Mouse (Mus musculus): ENCODE measurements around the gene Smad3.

Smad3 gene

DNA sequence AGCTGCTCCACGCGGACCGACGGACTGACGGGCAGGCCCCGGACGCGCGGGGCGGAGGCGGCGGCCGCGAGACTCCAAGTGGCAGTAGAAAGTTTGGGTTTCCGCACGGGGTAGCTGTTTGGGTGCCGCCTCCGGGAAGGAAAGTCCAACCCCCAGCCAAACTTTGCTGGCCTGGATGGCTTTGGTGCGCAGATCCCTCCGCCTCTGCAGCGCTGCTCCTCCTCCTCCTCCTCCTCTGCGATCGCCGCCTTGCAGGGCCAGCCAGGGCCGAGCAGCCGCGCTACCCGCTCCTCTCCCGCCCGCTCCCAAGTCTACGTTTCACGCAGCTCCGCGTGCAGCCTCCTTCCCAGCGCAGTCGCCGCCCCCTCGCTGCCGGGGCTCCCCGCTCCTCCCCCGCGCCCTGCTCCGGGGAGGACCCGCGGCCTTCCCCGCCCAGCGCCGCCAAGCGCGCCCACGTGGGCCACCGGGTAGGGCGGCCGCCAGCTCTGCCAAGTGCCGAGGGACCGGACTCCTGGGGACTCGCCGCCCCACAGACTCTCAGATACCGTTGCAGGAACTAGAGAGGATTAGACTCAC, at the start of gene Smad3:
Smad3 (minus strand) TSS at position 130 of the 576 bp plus-strand sequence.
- peak; percentile 95 for DNase-seq (ENCODE audit: low spot score)

DNA sequence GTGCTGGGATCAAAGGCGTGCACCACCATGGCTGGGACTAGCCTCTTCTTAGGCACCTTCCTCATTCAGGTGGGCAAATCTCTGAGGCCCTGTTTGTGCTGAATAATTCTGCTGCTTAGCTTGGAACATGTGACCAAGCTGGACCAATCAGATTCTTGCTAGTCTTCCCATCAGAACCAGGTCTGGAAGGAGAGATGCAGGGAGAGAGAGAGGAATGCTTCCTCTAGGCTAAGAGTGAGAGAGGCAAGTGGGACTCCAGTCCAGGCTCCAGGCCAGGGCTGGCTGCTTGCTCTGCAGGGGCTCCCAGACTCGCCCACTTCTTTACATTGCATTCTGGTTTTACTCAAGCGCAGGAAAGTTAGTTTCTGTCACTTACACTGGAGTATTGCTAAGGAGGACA, 47.1 kb upstream of the Smad3 start:
- DNase-seq (ENCODE audit: low spot score), result no peak

DNA sequence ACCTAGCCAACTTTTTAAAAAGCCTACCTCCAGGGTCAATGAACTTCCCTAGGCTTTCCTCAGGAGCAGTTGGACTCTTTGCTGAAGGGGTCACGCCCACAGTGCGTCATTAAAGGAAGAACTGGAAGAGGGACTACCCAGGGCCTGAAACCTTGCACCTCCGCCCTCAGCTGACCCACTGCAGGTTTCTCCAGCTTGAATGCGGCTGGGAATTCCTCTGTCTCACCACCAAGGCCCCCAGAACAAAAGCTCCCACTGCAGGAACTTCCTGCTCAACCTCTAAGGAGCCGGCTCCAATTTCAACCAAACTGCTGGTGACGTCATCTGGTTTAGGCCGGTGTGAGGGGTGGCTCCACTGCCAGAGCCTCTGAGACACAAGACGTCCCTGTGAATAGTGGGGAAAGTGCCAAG, 45.4 kb upstream of the Smad3 start:
- peak; percentile 46 for DNase-seq (ENCODE audit: low spot score)

DNA sequence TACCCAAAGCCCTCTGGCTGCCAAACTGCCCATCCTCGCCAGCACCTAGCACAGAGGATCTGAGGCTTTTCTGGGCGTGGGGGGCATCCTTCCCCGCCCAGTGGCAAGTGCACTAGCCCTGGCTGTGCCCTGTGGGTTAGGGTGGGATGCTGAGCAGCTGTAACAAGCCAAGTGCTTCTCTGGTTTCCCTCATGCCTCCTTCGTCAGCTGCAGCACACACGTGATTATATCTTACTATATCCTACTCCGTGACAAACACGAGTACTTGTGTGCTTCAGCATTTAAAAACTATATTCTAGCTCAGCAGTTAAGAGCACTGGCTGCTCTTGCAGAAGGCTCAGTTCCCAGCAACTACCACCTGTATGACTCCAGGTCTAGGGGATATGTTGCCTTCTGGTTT, 44.7 kb upstream of the Smad3 start:
- no peak for DNase-seq (ENCODE audit: low spot score)

DNA sequence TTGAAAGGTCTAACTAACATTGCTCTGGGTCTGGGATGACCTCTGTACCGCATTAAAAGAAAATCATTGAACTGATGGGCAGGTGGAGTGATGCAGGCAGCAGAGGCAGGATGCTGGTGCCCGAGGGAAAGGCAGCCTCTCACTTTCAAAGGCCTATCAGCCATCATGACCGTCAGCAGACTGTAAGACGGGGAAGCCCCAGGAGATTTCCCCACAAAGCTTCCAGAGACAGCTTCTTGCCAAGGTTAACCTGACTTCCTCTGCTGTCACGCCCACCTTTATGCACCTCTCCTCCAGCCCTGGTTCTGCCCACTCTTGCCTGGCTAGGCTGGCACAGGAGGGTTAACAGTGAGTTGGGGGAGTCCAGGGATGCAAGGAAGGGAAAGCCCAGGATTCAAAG, 44.3 kb upstream of the Smad3 start:
- no peak for DNase-seq (ENCODE audit: low spot score)

DNA sequence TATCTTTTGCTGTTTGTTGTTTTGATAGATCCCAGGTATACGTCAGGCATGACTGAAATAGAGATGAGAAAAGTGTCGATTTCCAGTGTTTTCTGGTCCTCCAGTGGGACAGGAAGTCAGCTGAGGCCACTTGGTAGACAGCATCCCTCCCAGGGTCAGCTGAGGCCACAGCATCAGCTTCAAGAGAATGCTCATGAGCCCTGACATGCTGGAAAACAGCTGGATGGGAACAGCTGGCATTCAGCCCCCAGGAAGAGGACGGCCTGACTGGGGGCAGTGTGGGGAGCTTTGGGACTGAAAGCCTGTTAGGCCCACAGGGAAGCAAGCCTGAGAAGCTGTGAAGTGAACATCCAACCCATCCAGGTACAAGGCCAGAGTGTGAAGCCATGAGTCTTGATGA, 38.6 kb upstream of the Smad3 start:
- DNase-seq (ENCODE audit: low spot score), result no peak

DNA sequence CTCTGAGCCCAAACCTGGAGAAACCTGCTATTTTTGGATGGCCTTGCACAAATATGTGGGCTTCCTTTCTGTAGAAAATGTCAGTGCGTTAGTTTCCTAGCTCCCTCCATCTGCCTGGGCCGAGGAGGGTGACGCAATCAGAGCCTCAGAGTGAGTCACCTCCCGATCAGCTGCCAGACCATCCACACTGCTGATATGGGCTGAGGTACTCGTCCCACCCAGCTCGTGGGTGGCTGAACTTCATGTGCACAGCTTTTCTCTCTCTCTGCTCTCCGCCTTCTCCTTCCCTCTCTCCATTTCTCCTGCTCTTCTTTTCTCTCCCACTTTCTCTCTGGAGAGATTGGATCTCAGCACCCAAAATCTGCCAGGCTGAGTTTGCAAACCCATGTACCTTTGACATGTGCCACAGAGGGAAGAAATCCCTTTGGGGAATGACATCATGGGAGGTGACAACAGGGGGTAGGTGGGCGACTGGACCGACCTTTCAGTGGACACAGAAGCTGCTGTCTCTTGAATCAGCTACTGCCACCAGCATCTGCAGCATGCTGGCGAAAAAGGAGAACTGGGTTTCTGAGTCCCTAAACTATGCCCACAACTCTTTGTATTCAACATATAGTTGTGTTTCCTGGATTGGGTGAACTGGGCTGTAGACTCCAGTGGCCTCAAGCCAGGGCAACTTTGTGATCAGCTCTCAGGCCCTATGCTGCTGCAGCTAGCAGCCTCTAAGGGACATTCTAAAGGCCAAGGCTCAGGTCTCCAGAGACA, 36.1 kb upstream of the Smad3 start:
- peak; percentile 50 for DNase-seq (ENCODE audit: low spot score)

DNA sequence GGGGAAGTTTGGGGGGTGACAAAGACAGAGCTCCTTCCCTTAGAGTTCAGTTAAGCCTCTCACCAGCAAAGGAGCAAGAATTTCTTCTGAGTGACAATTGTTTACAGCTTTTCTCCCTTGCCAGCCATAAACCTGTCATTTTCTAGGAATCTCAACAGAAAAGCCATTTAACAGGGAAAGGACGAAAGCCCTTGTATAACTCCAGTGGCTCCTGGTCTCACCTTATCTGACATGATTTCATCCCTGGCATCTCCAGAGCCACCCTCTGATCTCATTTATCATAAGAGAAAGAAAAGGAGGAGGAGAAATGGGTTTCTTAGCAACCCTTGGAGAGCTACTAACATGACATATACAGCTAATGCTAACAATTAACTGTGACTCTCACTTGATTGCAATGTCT, 33.9 kb upstream of the Smad3 start:
- DNase-seq (ENCODE audit: low spot score), result no peak

DNA sequence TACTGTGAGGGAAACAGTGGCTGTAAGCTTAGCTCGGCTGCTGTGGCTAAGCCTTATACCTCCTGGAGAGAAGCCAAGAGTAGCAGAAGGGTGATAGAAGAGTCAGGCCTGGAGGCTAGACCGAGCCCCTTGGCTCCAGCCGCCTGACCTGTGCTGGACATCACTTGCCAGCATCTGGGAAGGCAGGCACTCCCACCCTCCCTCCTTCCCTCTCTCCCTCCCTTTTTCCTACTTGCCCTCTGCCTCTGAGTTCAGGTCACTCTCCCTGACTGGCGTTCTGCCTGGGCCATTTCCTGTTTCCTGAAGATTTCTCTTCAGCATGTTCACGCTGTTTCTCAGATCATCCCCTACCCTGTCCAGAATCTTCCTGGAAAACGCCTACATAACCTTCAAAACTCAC, 33.5 kb upstream of the Smad3 start:
- DNase-seq (ENCODE audit: low spot score), result peak; percentile 40

DNA sequence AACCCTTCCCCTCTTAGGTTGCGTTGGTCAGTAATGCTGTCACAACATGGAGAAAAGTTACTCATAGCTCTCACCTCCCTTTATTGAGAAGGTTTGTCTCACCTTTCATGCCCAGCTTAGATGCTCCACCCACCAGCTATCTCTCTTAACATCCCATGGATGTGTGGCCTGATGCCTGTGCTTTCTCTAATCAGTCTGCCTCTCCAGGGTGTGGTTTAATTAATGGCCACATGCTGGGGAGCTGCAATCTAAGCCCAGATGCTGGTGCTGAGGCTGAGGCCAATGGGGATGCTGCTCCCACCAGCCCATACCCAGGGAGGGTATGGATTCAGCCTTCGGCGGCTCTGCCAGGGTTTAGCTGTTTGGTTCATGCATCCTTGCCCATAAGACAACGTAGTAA, 32.4 kb upstream of the Smad3 start:
- no peak for DNase-seq (ENCODE audit: low spot score)

DNA sequence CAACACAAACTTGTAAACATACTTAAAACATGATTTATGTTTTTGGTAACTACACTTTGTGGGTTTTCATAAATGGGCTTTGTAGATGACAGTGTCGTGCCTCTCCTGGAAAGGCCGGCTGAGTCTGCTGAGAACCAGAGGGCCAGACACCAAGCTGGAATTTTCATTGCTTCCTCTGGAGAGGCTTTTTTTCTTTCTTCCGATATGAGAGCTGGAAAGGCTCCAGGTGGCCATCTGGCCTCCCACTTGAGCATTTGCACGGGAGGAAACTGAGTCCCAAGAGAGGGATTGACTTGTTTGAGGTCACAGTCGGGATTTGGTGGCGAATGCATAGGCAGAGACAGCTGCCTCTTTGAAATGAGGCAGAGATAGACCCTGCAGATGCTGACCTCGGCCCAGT, 31.6 kb upstream of the Smad3 start:
- DNase-seq (ENCODE audit: low spot score), result no peak

DNA sequence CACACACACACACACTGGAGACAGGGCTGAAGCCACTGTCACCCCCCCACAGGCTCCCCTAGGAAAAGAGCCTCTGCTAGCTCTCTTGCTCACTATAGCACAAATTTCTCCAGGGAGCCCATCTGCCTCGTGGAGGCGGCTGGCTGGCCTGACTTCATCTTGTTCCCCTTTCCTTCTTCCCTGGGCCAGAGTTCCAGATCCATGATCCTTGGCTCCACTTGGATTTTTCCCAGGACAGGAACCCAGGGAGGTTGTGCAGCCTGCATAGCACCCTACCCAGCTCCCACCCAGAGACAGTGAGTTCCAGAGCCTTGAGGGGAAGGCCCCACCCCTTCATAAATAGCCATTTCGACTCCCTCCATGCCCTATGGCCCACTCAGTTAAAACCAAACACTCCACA, 29.8 kb upstream of the Smad3 start:
- DNase-seq (ENCODE audit: low spot score), result no peak

DNA sequence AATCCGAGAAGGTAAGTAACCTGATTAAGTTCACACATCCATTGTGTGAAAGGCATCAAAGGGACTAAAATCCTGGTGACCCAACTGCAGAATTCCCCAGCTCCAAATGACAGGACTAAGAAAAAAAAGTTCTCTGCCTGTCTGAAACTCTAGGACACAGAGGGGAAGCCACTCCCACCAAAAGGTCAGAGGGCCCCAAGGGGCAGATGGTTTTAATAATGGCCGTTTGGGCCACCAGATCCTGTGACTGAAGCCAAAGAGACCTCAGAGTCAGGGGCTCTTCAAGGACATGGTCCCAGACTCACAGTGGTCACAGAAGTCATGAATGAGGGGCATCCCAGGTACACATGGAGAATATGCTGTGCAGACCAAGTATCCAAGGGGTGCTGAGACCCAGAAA, 29.3 kb upstream of the Smad3 start:
- peak; percentile 14 for DNase-seq (ENCODE audit: low spot score)

DNA sequence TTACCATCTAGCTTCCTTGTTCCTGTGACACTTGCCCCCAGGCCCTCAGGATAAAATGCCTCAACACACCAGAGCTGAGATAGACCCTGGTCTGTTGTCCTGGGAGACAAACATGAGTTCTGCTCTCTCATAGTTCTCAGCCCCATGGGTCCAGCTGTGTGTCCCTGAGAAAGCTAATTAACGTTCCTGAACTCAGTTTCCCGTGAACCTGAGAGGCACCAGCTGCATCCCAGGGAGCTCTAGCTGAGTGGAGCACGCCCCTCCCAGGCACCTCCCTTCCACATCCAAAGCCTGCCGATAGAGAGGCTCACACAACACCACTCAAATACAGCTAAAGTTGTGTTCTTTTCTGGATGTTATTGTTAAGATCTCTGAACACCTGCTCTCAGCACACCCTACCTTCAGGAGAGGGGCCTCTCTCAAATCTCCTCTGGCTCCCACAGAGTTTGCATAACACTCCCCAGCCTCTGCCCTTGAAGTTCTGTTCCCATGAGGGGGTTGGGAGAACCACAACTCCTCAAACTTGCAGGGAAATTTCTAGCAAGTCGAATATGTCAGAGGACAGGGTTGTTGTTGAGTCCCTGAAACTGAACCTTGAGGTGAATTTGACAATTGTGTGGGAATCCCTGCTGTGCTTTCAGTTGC, 28.4 kb upstream of the Smad3 start:
- DNase-seq (ENCODE audit: low spot score), result no peak

DNA sequence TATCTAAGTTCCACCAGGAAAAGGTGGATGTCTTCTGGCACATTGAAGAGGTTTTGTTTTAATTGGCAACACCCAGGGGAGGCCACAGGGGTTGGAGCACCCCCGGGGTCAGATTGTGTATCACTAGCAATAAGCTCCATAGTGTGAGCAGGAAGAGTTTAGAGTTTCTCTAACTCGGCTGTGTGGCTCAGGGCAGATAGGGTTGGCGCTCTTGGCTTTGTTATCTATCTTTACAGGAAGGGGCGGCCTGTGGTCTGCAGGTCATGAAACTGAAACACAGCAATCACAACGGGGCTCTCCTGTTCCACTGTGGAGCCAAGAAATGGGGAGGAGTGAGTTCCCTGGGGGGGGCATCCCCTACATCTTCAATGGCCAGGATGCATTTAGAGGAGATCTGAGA, 27.7 kb upstream of the Smad3 start:
- no peak for DNase-seq (ENCODE audit: low spot score)

DNA sequence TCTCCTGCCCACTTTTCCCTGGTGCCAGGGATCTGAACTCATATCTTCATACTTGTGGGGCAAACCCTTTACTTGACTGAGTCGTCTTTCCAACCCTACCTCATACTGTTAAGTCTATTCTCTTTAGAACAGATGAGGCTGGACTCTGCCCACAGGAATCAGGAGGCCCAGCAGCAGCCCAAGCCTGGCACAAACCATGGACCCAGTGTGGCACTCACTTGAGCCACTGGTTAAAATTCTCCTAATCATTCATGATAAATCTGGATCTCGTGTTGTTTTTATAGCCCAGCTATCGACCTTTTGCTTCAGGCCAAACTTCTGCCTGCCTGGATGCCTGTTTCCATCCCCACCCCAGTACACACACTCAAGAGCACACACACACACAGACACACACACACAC, 26.8 kb upstream of the Smad3 start:
- DNase-seq (ENCODE audit: low spot score), result no peak

DNA sequence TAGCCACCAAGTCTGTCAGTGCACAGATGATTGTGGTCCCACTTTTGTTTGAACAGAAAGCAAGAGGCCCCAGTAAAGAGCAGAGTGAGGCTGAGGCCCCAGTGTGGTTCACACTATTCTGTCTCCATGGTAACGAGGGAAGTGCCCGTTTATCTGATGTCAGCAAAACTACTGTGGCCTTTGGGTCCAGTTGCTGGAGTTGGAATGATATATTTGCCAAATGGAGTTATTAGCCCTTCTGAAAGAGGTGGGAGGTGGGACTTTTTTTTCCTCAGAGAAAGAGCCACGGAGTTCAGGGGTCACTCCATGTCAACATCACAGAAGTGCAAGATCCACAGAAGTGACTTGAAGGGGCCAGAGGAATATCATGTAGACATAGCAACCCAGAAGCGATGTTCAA, 24.9 kb upstream of the Smad3 start:
- peak; percentile 61 for DNase-seq (ENCODE audit: low spot score)

DNA sequence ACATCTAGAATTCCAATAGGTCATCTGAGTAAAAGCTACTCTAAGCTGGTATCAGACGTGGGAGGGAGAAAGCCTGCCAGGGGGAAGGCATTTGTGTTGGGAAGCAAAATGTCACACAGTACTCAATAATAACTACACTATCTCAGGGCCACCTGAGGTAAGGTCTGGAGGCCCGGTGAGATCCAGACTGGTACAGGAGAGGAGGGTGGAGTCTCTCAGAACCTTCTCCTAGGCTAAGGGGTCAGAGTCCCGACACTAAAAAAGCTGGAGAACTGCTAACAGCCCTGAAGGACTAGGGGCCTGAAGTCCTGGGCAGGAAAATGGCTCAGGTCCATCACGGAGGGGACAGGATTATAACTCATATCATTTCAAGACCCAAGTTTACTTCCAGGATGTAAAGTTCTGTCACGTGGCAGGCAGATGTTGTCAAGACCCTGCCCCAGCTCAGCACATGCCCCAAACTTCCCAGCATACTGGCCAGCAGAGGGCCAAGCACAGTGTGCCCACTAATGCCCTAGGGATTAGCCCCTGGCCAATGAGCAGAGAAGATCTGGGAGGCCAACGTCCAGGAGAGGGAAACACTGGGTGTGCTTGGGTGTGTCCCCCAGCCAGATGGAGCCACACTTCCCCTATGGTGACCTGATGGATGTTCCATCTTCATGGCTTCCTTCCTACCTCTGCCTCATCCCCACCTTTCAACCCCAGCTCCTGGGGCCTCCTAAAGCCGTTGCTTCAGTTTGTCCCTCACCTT, 24.1 kb upstream of the Smad3 start:
- no peak for DNase-seq (ENCODE audit: low spot score)

DNA sequence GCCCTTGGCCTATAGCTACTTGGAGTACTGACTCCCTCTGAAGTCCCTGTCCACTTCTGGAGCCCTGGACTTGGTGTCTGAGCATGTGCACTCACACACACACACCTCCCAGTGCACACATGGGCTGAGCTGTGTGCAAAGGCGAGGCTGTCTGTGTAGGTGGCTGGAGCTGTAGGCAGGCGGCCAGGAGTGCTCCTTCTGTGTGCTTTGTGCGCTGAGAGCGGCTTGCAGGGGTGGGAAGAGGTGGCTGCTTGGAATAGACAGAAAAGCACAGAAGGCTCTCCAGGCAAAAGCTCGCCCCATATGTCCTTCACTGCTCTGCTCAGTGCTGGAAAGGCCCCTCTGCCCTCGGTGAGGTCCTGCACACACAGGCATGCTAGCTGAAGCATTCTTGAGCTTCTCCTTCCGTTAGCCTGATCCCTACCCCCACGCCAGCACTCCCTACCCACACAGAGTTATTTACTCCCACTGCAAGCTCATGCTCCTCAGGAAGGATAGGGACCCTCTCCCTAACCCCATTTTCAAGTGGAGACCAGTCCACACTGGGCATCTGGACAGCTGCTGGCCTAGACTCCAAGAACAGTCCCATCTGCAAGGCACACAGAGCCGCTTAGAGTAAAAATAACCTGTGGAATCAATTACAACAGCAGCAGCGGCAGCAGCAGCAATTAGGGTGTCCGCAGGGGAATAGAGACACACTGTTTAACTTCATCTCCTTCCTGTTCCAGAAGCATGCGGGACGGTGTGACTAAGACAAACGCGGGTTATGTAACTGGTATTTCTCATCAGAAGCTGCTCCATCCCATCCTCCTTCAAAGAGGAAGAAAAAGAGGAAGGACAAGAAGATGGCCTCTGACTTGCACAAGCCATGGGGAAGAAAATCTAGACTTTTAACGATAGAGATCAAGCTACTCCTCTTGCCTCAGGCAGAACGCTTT, 22.4 kb upstream of the Smad3 start:
- DNase-seq (ENCODE audit: low spot score), result peak; percentile 44

DNA sequence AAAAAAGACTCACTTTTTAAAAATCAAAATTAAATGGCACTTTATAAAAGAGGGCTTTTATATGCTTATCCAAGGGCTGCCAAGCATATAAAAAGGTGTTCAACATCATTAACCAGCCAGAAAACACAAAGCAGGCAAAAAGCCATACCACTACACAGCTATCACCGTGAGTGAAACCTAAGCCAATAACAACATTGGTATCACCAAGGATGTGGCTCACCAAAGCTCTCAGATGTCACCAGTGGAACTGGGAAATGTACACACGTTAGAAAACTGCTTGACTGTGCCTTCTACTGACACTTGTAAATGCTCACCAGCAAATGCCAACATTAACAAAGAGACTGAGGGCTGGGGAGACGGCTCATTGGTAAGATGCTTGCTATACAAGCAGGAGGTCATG, 18.9 kb upstream of the Smad3 start:
- DNase-seq (ENCODE audit: low spot score), result no peak

DNA sequence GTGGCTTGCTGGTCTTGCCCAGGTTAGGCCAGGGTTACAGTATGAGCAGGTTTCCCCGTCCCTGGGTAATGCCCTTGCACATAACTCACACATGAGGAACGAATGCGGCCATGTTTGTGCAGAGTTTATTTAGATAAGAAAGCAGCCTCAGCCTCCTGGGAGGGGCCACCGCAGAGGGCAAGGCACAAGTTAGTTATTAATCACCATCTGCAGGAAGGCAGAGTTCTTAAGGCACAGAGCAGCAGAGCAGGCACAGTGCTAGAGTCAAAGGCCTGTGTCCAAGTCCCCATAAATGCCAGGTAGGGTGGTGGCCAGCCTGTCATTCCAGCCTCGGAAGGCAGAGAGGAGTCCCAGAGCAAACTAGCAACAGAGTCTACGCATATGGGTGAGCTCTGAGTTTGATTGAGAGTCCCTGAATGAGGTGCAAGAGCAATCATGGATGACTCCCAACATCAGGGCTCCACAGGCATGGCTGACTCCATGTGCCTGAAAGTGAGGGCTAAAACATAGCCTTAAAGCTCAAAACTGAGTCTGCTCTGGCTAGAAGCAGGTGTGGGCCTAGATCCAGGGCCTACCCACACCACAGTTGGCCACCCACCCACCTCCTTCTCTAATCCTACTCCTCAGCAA, 17.2 kb upstream of the Smad3 start:
- peak; percentile 62 for DNase-seq (ENCODE audit: low spot score)

Measured in yolk sac, embryonic 10.5 days (tissue).